Mouse (Mus musculus): ENCODE data around the gene Isl1. TPM values are rescaled to one million over a fixed set of nuclear protein-coding genes. Genes with fewer than 3 reads are reported as not detected.

The Isl1 gene
- polyA plus RNA-seq (2012; rRNA removed) = 0.12 and 0.15 TPM in 2 replicates

DNA sequence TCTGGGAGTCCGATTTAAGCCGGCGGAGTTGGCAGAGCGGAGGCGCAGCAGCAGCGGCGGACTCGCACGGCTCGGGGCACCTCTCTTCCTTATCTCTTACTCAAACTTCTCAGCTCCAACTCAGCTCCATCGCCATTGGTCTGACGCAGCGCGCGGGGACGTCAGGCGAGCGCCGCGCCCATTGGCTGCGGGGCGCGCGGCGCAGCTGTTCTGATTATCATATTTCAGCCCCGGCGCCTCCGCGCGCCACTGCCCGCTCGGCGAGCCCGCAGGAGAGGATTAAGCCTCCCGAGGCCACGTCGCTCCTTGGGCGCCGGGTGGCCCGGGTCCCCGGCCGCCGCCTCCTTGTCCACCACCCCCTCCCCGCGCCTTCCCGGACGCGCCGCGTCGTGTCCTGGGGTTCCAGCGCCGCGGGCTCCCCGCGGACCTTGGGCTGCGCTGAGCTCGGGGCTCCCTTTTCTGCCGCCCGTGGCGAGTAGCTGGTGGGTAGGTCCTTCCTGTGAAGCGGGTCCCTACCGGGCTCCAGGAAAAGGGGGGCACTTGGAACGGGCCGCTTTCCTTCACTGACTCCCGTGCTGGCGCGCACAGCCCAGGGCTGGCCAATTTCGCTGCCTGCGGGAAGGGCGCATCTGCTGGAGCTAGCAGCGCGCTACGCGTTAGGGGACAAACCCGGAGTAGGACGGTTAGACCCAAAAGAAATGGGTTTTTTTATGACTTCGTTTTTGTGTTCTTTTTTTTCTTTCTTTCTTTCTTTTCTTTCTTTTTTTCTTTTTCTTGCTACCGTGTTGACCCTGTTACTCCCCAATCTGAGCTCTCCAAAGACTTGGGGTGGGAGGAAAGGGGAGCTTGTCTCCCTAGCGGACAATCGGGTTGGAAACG lies at the start of gene Isl1:
Gene Isl1, minus strand, starts transcription at position 106 of the 879 bp plus-strand sequence.

Data from liver, embryonic 14 days (tissue).